Mouse (Mus musculus) heart, embryonic 12.5 days (tissue): ENCODE results near the gene C2cd4a. TPM values are rescaled to one million over a fixed set of nuclear protein-coding genes. Genes with fewer than 3 reads are reported as not detected.
A peak's percentile ranks its signal among the peaks of the same experiment; 100 is the strongest.

ENCODE experiments used
- ATAC-seq: fragments of 200-750 bp; cut with Nextera tagmentation; 2 replicates; pipeline ENCODE4 v1.8.0; 2017; ENCODE audit warnings: moderate TSS enrichment, moderate library complexity; ENCODE audit not compliant: insufficient number of reproducible peaks, low FRiP score
- H3K27ac ChIP-seq: fragments of 300-500 bp; sonication (generic); 2 replicates; pipeline ENCODE4 v1.5.1; 2016; ENCODE audit warnings: mild to moderate bottlenecking, moderate library complexity; ENCODE audit not compliant: poor library complexity, severe bottlenecking
- H3K27me3 ChIP-seq: fragments of 300-500 bp; sonication (generic); replicated peaks from 2 replicates; pipeline ENCODE4 v1.6.1; 2016; ENCODE audit warnings: mild to moderate bottlenecking, moderate library complexity
- H3K36me3 ChIP-seq: fragments of 300-500 bp; sonication (generic); 2 replicates; pipeline ENCODE4 v1.6.1; 2016; ENCODE audit warnings: mild to moderate bottlenecking, moderate library complexity
- H3K4me1 ChIP-seq: fragments of 300-500 bp; sonication (generic); replicated peaks from 2 replicates; pipeline ENCODE4 v1.6.1; 2016; ENCODE audit warnings: mild to moderate bottlenecking
- H3K4me2 ChIP-seq: fragments of 300-500 bp; sonication (generic); 2 replicates; pipeline ENCODE4 v1.6.1; 2016; ENCODE audit warnings: mild to moderate bottlenecking, moderate library complexity
- H3K4me3 ChIP-seq: fragments of 300-500 bp; sonication (generic); 2 replicates; pipeline ENCODE4 v1.5.1; 2016; ENCODE audit warnings: mild to moderate bottlenecking
- H3K9ac ChIP-seq: fragments of 300-500 bp; sonication (generic); 2 replicates; pipeline ENCODE4 v1.6.1; 2016; ENCODE audit warnings: mild to moderate bottlenecking, moderate library complexity
- H3K9me3 ChIP-seq: fragments of 300-500 bp; sonication (generic); replicated peaks from 2 replicates; pipeline ENCODE4 v1.6.1; 2016; ENCODE audit warnings: mild to moderate bottlenecking, moderate library complexity
- WGBS: fragments of 180-500 bp; shearing (Covaris S2); methylation state at CpG from one replicate; pipeline ENCODE4 v1.1.7; 2016; 5-methylcytosine and 5-hydroxymethylcytosine counted together
- polyA plus RNA-seq: library from polyadenylated mRNA; unstranded; fragments of >200 nt; fragmentation: Nextera tagmentation; extraction: Ambion mirVana; gene quantifications from 2 replicates; pipeline ENCODE4 v1.2.1, GENCODE M21; 2016

Gene C2cd4a
- polyA plus RNA-seq, 1 experiment from 2014 or later, result 0.28 TPM

DNA sequence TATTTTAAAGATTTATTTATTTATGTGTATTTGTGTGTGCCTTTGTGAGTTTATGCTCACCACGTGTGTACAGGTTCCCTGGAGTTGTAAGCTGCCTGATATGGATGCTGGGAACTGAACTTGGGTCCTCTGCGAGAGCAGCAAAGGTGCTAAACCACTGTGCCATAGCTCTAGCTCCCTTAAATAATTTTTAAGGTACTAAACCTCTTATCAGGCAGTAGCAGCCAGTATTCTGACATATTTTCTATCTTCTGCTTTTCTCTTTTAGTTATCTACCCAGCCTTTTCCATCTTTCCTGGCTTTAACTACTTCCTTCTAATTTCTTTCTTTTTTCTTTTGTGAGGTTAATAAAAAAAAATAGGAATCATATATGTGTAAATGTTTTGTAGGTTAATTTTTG is 28.1 kb upstream of the C2cd4a start:
- Histone ChIP-seq H3K27ac (no peak overlapping the region), H3K4me3 (no peak overlapping the region), H3K4me1 (no peaks in the 10 kb centered on the region; the same call in 1 of the 2 replicates), H3K4me2 (no peak overlapping the region), H3K9me3 (no peaks in the 10 kb centered on the region), H3K27me3 (no peaks in the 10 kb centered on the region), H3K9ac (no peak overlapping the region), H3K36me3 (peaks cover 24% of the 10 kb centered on the region)
- no peak for ATAC-seq
- 87% methylated on average over 2 of the region's 2 CpGs for WGBS

DNA sequence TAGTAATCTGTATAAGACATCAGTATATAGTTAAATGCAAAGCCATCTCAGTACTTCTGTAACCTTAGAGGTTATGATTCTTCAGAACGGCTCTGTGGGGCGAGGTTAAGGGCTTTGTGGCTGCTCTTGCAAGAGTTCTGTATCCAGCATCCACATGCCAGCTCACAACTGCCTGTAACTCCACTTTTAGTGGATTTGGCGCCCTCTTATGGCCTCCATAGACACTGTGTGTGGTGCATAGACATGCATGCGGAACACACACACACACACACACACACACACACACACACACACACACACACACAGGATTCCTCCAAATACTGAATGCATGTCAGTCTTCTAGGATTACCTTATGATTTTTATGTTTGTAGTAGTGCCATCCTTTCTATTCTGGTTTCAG is 19.0 kb upstream of the C2cd4a start:
- Histone ChIP-seq H3K4me3 (no peak overlapping the region), H3K9ac (no peak overlapping the region), H3K27me3 (no peaks in the 10 kb centered on the region), H3K27ac (no peak overlapping the region), H3K4me1 (peaks cover 7% of the 10 kb centered on the region), H3K4me2 (no peak overlapping the region), H3K9me3 (no peaks in the 10 kb centered on the region; the same call in 1 of the 2 replicates), H3K36me3 (peaks cover 12% of the 10 kb centered on the region)
- WGBS, result 86% methylated on average over 4 of the region's 4 CpGs
- ATAC-seq, result no peak

DNA sequence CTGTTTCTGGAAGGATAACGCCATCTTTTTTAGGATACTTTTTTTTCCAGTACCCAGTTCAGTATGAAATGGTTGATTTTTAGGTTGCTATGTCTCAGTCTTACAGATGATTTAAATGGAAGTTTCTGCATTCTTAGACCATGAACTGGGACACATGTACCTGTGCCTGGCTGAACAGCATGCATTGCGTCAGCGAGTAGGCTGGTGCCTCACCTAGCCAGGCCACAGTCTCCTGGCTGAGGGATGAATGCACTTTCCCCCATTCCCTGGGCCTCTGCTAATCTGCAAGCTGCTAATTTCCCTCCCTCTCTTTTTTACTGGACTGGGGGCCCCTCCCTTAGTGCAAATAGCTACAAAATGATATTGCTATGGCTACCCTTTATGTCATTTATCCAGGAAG is 17.7 kb upstream of the C2cd4a start:
- Histone ChIP-seq H3K9me3 (no peaks in the 10 kb centered on the region; the same call in 1 of the 2 replicates), H3K9ac (no peak overlapping the region), H3K4me1 (peaks cover 7% of the 10 kb centered on the region), H3K4me2 (no peak overlapping the region), H3K27me3 (no peaks in the 10 kb centered on the region), H3K27ac (no peak overlapping the region), H3K4me3 (no peak overlapping the region), H3K36me3 (peaks cover 5% of the 10 kb centered on the region)
- ATAC-seq, result no peak
- WGBS, result 86% methylated on average over 3 of the region's 3 CpGs

DNA sequence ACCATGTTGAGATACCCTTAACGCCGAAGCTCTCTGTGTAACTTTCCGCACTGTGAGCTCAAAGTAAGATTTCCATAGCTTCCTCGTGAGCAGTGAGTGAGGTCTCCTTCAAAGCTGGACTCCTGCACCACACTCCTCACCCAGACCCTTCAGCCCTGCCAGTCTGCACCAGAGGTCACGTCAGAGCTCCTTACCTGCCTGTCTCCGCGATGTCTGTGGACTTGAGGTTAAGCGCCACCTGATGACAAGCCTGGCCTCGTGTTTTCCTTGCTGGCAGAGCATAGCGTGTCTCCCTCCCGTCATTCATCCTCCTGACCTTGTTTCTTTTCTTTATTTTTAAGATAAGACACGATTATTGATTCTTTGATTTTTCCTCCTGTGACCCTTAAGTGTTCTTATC is 17.3 kb upstream of the C2cd4a start:
- 67% methylated on average over 12 of the region's 12 CpGs for WGBS

DNA sequence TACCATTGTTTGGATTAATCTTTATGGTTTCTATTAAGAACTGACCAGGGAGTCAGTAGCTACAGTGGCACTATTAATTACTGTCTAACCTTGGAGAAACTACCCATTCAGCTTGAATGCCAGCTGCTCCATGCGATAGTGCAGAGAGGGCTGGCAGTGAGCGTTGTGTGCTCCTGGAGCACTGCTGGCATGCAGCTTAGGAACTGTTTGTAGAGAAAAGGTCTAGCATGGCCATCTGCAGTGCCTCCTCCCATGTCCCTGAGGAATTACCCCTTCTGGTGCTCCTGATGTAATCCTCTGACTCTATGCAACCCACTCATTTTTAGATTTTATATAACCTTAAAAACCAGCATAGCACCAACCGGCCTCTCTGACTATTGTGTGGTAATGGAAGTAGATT is 15.5 kb upstream of the C2cd4a start:
- no peak overlapping the region for H3K4me2 ChIP-seq
- no peak for ATAC-seq

More for the DNA sequence above, 17.3 kb upstream of the C2cd4a start:
- H3K36me3 ChIP-seq, result peaks cover 3% of the 10 kb centered on the region; the same call in 1 of the 2 replicates
- H3K4me2 ChIP-seq, result no peak overlapping the region
- H3K9me3 ChIP-seq, result no peaks in the 10 kb centered on the region; the same call in 1 of the 2 replicates
- H3K27ac ChIP-seq, result no peak overlapping the region
- H3K27me3 ChIP-seq, result no peaks in the 10 kb centered on the region
- H3K9ac ChIP-seq, result no peak overlapping the region
- ATAC-seq, result no peak
- no peak overlapping the region for H3K4me3 ChIP-seq
- H3K4me1 ChIP-seq, result peaks cover 7% of the 10 kb centered on the region

DNA sequence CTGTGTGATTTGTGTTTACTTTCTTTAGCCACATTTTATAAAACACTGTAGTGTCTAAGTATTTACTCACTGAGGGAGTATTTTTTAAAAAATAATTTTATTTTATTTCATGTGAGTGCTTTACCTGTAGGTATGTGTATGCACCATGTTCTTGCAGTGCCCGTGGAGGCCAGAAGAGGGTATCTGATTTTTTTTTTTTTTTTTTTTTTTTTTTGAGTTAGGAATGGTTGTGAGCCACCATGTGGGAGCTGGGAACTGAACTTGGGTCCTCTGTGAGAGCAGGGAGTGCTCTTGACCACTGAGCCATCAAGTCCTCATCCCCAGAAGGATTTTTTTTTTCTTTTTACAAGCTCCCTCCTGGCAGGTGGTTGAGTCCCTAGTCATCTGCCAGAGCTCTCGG is 14.0 kb upstream of the C2cd4a start:
- H3K4me2 ChIP-seq, result no peak overlapping the region
- no peak for ATAC-seq
- 92% methylated on average over 2 of the region's 2 CpGs for WGBS

More for the DNA sequence above, 15.5 kb upstream of the C2cd4a start:
- Histone ChIP-seq H3K27me3 (no peaks in the 10 kb centered on the region), H3K9me3 (no peaks in the 10 kb centered on the region; the same call in 1 of the 2 replicates), H3K27ac (no peak overlapping the region), H3K4me3 (no peak overlapping the region), H3K4me1 (peaks cover 7% of the 10 kb centered on the region), H3K36me3 (no peaks in the 10 kb centered on the region), H3K9ac (no peak overlapping the region)
- 94% methylated on average over 3 of the region's 3 CpGs for WGBS

DNA sequence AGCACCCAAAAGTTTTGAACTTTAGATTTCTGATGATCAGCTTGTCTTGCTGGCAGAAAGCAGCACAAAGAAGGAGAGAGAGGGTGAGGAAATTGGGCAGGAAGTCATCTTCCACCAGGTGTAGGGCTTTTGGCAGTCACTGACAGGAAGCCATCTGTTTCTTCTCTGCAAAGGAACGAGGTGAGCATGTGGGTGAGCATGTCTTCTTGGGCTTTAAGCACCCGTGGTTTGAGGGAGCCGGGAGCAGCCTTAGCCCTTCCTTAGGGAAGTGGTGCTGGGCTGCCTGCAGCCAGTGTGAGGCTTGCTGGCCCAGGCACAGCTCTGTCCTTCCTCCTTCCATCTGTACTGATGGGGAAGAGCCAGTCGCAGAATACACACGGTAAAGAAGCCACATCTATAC is 13.5 kb upstream of the C2cd4a start:
- no peaks in the 10 kb centered on the region for H3K9me3 ChIP-seq
- no peak overlapping the region for H3K27ac ChIP-seq
- H3K36me3 ChIP-seq, result no peaks in the 10 kb centered on the region
- no peak for ATAC-seq
- WGBS, result 77% methylated on average over 5 of the region's 5 CpGs
- H3K27me3 ChIP-seq, result no peaks in the 10 kb centered on the region
- peaks cover 12% of the 10 kb centered on the region for H3K4me1 ChIP-seq
- no peak overlapping the region for H3K4me2 ChIP-seq
- no peak overlapping the region for H3K4me3 ChIP-seq
- no peak overlapping the region for H3K9ac ChIP-seq

More for the DNA sequence above, 14.0 kb upstream of the C2cd4a start:
- Histone ChIP-seq H3K4me1 (peaks cover 7% of the 10 kb centered on the region), H3K9me3 (no peaks in the 10 kb centered on the region; the same call in 1 of the 2 replicates), H3K4me3 (no peak overlapping the region), H3K9ac (no peak overlapping the region), H3K36me3 (no peaks in the 10 kb centered on the region), H3K27ac (no peak overlapping the region), H3K27me3 (no peaks in the 10 kb centered on the region)

DNA sequence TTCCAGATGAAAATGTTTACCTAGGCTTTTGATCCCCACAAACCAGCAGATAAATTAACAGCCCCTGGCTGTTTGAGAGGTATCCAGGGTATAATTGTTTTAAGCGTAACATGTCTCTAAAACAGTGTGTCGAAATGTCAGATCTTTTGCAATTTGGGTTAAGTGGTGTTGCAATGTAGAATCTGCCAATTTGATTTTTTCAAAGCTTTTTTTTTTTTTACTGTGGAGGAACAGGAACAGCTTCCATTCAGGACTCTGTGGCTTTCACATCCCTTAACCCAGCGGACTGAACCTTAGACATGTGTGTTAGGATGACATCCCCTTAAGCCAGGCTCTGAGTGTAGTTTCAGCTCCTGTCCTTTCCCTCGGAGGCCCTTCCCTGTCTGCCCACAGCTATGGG is 12.9 kb upstream of the C2cd4a start:
- no peak overlapping the region for H3K9ac ChIP-seq
- no peak overlapping the region for H3K4me3 ChIP-seq
- H3K4me1 ChIP-seq, result peaks cover 11% of the 10 kb centered on the region
- ATAC-seq, result no peak
- H3K36me3 ChIP-seq, result no peaks in the 10 kb centered on the region
- no peaks in the 10 kb centered on the region for H3K9me3 ChIP-seq
- no peak overlapping the region for H3K27ac ChIP-seq
- WGBS, result 76% methylated on average over 4 of the region's 4 CpGs
- H3K27me3 ChIP-seq, result no peaks in the 10 kb centered on the region
- no peak overlapping the region for H3K4me2 ChIP-seq

DNA sequence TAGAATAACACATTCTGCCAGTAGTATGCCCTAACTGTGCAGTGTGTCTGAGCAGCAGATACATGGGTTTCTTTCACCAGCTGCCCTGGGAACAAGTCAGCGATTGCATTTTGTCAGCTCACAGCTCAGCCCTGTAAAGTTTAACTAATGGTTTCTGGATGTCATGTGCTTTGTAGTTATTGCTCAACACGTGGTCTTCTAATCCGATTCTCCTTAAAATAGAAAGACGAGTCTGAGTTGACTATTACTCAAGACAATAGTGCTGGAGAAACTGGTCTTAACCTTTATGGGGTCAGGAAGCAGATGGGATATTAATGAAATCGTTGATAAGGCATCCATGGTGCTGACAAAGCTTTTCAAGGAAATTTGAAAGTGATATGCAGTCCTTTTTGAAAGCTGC is 10.7 kb upstream of the C2cd4a start:
- Histone ChIP-seq H3K4me3 (no peak overlapping the region), H3K27me3 (no peaks in the 10 kb centered on the region), H3K27ac (no peak overlapping the region), H3K4me2 (no peak overlapping the region), H3K4me1 (peaks cover 7% of the 10 kb centered on the region), H3K9ac (no peak overlapping the region), H3K9me3 (no peaks in the 10 kb centered on the region), H3K36me3 (no peaks in the 10 kb centered on the region)
- no peak for ATAC-seq
- 52% methylated on average over 5 of the region's 5 CpGs for WGBS

DNA sequence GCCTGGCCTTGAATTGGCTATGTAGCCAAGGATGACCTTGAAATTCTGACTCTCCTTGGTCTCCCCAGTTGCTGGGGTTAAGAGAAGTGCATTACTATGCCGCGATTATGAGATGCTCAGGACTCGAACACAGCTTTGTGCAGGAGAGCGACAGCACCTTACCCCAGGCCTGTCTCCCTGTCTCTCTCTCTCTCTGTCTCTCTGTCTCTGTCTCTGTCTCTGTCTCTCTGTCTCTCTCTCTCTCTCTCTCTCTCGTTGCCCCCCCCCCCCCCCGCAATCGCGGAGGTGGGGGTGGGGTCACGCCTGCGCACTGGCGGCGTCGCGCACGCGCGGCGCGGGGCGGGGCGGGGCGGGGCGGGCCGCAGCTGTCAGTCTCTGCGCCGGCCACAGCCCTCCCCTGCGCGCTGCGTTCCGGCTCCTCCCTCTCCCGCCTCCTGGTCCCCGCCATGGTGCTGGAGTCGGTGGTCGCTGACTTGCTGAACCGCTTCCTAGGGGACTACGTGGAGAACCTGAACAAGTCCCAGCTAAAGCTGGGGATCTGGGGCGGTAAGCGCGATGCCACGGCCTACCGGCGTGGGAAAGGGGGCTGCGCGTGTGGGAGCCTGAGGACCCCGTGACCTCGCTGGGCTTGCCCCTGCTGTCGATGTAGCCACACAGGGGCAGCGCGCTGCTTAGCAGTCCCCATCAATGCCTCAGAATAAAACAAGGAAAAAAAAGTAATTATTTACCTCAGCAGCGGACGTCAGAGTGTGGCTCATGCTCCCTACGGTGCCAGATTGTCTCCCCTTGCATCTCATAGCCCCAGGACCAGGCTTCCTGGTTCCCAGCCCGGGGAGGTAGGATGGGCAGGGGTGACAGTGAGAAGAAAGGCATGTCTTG is 8.1 kb upstream of the C2cd4a start, which contains the start of gene Vps13c:
Vps13c (plus strand) TSS at position 416 of the 879 bp plus-strand sequence.
- no peaks in the 10 kb centered on the region for H3K9me3 ChIP-seq
- H3K27ac ChIP-seq, result peak within 1 kb of the TSS; percentile 40; the same call in 1 of the 2 replicates
- no peaks in the 10 kb centered on the region for H3K36me3 ChIP-seq
- H3K4me2 ChIP-seq, result peak within 1 kb of the TSS; percentile 77
- peak; percentile 97 for ATAC-seq
- no peaks in the 10 kb centered on the region for H3K27me3 ChIP-seq
- peak within 1 kb of the TSS; percentile 71 for H3K4me3 ChIP-seq
- under 1% methylated on average over 38 of the region's 53 CpGs for WGBS
- peak within 1 kb of the TSS; percentile 85 for H3K9ac ChIP-seq
- peaks cover 7% of the 10 kb centered on the region for H3K4me1 ChIP-seq

DNA sequence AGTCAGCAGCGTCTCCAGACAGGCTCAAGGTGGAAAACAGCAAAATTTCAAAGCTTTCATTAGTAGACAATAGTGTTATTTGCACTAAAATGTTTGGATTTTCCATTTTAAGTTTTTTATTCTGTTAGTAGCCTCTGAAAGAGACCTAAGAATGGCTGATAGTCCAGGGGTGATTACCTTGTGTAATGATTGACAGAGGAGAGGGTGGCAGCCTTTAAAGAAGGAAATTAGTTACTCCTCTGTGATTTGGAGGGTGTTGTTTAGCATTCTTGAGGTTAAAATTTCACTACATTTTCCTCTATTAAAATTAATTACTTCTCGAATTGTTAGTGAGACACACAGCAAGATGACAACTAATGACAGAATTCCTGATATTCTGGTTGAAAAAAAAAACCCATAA is 5.2 kb upstream of the C2cd4a start:
- no peak for ATAC-seq
- Histone ChIP-seq H3K36me3 (no peaks in the 10 kb centered on the region), H3K9me3 (peaks cover 2% of the 10 kb centered on the region; the same call in 1 of the 2 replicates), H3K9ac (no peak overlapping the region), H3K4me3 (no peak overlapping the region), H3K4me1 (peaks cover 7% of the 10 kb centered on the region), H3K27me3 (peaks cover 5% of the 10 kb centered on the region), H3K4me2 (no peak overlapping the region), H3K27ac (no peak overlapping the region)
- 82% methylated on average over 2 of the region's 2 CpGs for WGBS
